Comparison of ENCODE assay signal across 18 mouse cellular contexts in genomic region chr4:137250849-137251248, GRCm38 (mm10). TPM values are rescaled to one million over a fixed set of nuclear protein-coding genes. Genes with fewer than 3 reads are reported as not detected.
DNase-seq lines count a peak whose midpoint lies in the region; ATAC-seq and TF ChIP-seq lines count a peak whose summit lies in the region.
"Had no signal": no experiment of that assay in that cellular context is flagged by ENCODE, and none has a peak within 500 bp of the region (broad histone marks: within the 10 kb centered on the region; RNA-seq: fewer than 3 reads in every experiment).

No protein-coding gene starts in this region.

- no peaks in the 10 kb centered on the region for H3K27me3 ChIP-seq in kidney, postnatal 0 days (ENCODE audit: insufficient read depth, low read length)
- no peaks in the 10 kb centered on the region for H3K27me3 ChIP-seq in neural tube, embryonic 15.5 days (replicated peaks)
- H3K27me3 ChIP-seq: forebrain, embryonic 15.5 days had no signal

- WGBS in kidney, postnatal 0 days: 24% methylated on average over 5 of the region's 5 CpGs
- WGBS in neural tube, embryonic 15.5 days: 58% methylated on average over 5 of the region's 5 CpGs

- DNase-seq in kidney, postnatal 0 days (ENCODE audit: low spot score): peak; percentile 16
- no peak for DNase-seq in kidney, adult 8-10 months
- peak; percentile 57 for DNase-seq in right cerebral cortex, adult 18-20 months
- no peak for DNase-seq in right cerebral cortex, postnatal 4 days
- peak; percentile 19 to 43 for DNase-seq in left cerebral cortex, postnatal 36 days (ENCODE audit: low spot score in 2 of 2)
- no peak for DNase-seq in cerebellum, adult 9-10 months
- DNase-seq: cerebellum, postnatal 36 days; lung, postnatal 10 days; thymus, adult 2 months had no signal

- no peak overlapping the region for H3K4me2 ChIP-seq in kidney, postnatal 0 days (ENCODE audit: low read length)
- no peak overlapping the region for H3K4me2 ChIP-seq in neural tube, embryonic 15.5 days
- H3K4me2 ChIP-seq: forebrain, embryonic 15.5 days; liver, embryonic 12.5 days had no signal

- peaks cover 8% of the 10 kb centered on the region; the same call in 1 of the 2 replicates for H3K4me1 ChIP-seq in kidney, postnatal 0 days (replicated peaks; ENCODE audit: insufficient read depth, low read length)
- H3K4me1 ChIP-seq in neural tube, embryonic 15.5 days: 0 out of 2 replicates have a peak, but pooled peaks cover 6% of the 10 kb centered on the region

- no peak overlapping the region for H3K9ac ChIP-seq in kidney, postnatal 0 days (ENCODE audit: low read depth, low read length)
- H3K9ac ChIP-seq in neural tube, embryonic 15.5 days (replicated peaks): no peak overlapping the region
- H3K9ac ChIP-seq: forebrain, embryonic 15.5 days; liver, embryonic 12.5 days had no signal

- intact Hi-C loops in left cerebral cortex, postnatal 36 days (cut with DNase I): no loop called here

- peak; percentile 38; the same call in 1 of the 2 replicates for ATAC-seq in kidney, postnatal 0 days (replicated peaks; ENCODE audit: low FRiP score, low read depth)
- ATAC-seq in neural tube, embryonic 15.5 days (ENCODE audit: low FRiP score): no peak
- ATAC-seq: forebrain, embryonic 15.5 days; liver, embryonic 12.5 days had no signal

- H3K27ac ChIP-seq in kidney, postnatal 0 days: no peak overlapping the region
- no peak overlapping the region for H3K27ac ChIP-seq in neural tube, embryonic 15.5 days (replicated peaks)
- H3K27ac ChIP-seq: embryonic facial prominence, embryonic 10.5 days; forebrain, embryonic 15.5 days; liver, embryonic 12.5 days had no signal

- no peak overlapping the region for H3K4me3 ChIP-seq in kidney, postnatal 0 days (replicated peaks; ENCODE audit: low read depth, low read length)
- no peak overlapping the region for H3K4me3 ChIP-seq in neural tube, embryonic 15.5 days (replicated peaks)
- H3K4me3 ChIP-seq: embryonic facial prominence, embryonic 10.5 days; erythroblast, embryonic 14.5 days; forebrain, embryonic 15.5 days; liver, embryonic 12.5 days had no signal

- no peaks in the 10 kb centered on the region for H3K36me3 ChIP-seq in kidney, postnatal 0 days (ENCODE audit: insufficient read depth, low read length)
- no peaks in the 10 kb centered on the region for H3K36me3 ChIP-seq in neural tube, embryonic 15.5 days
- H3K36me3 ChIP-seq: embryonic facial prominence, embryonic 10.5 days; forebrain, embryonic 15.5 days; liver, embryonic 12.5 days had no signal

- TF ChIP-seq CTCF in kidney, postnatal 0 days (IDR thresholded peaks at IDR 0.05; ENCODE audit: low read depth): no peak

- H3K9me3 ChIP-seq in kidney, postnatal 0 days (replicated peaks; ENCODE audit: low read length): no peaks in the 10 kb centered on the region
- no peaks in the 10 kb centered on the region for H3K9me3 ChIP-seq in neural tube, embryonic 15.5 days (replicated peaks)
- H3K9me3 ChIP-seq: forebrain, embryonic 15.5 days; liver, embryonic 12.5 days had no signal

RNA-seq across cellular contexts. Expression of gene Wnt4, which starts 26.4 kb away (rescaled TPM):
- 17.5 and 26.5 TPM in 2 replicates for polyA plus RNA-seq in kidney, postnatal 0 days (2015; fragmentation: Nextera tagmentation; extraction: Ambion mirVana)
- 10 to 100 TPM; 13.1 to 14.0 TPM for total RNA-seq in left cerebral cortex, postnatal 36 days (2021)
- polyA plus RNA-seq in neural tube, embryonic 15.5 days (2015; fragmentation: Nextera tagmentation; extraction: Ambion mirVana): 3.8 and 5.0 TPM in 2 replicates
- total RNA-seq: CH12.LX; hematopoietic stem cell, adult 5-6 weeks; megakaryocyte-erythroid progenitor cell, adult 5-6 weeks; monocyte, adult 5-6 weeks had no signal

Comparison
In these comparisons a context has a peak if more than half of its experiments do, and no peak if none do; other contexts are left out.
1. DNase-seq: peak in kidney, postnatal 0 days (single experiment), right cerebral cortex, adult 18-20 months (single experiment) and left cerebral cortex, postnatal 36 days (2 of 2); none in kidney, adult 8-10 months (0 of 2), right cerebral cortex, postnatal 4 days (single experiment) and cerebellum, adult 9-10 months (single experiment).